Mouse (Mus musculus): ENCODE data around the gene Snph. TPM values are rescaled to one million over a fixed set of nuclear protein-coding genes. Genes with fewer than 3 reads are reported as not detected.

Gene Snph
- total RNA-seq, 1 experiment = 0.18 TPM

DNA sequence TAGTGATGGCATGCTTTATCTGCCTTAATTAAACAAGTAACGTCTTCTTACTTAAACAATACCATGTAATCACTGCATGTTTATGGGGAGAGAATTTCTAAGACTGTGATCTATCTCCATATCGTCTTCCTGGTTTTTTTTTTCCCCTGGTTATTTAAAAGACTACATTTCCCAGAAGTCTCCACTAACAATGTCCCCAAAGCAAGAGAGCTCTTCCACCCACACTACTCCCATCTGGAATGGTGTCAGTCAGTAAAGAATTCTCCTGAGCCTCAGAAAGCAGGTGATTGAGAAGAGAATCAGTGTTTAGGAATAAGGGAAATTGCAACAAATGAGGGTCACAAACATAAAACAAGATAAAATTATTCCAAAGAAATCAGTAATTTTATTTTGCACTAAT is 2.5 kb upstream of the Snph start:
- TF ChIP-seq HCFC1 (IDR thresholded peaks at IDR 0.05; ENCODE audit: borderline replicate concordance, insufficient read depth, low read length) (peak; percentile 78), MAFK (IDR thresholded peaks at IDR 0.05; ENCODE audit: insufficient read depth, low read depth, low read length) (no peak), CHD2 (IDR thresholded peaks at IDR 0.05; ENCODE audit: low read depth, low read length) (no peak), ZC3H11A (IDR thresholded peaks at IDR 0.05; ENCODE audit: borderline replicate concordance, low read depth, low read length) (no peak), ZNF384 (IDR thresholded peaks at IDR 0.05; ENCODE audit: low read depth, low read length) (peak; percentile 47; the same call in 1 of the 2 replicates)
- no peaks in the 10 kb centered on the region for H3K9me3 ChIP-seq (ENCODE audit: control insufficient read depth, insufficient read depth, low read depth, low read length)
- in situ Hi-C loops (cut with MboI; ENCODE audit: low sequenced_read_pairs in 2 of 2, unreplicated experiment in 2 of 2) = no loop called here
- no peaks in the 10 kb centered on the region for H3K36me3 ChIP-seq (ENCODE audit: control insufficient read depth, insufficient read depth, low read length, poor library complexity, severe bottlenecking)
- H3K9ac ChIP-seq (ENCODE audit: insufficient read depth, low read depth, low read length, poor library complexity, severe bottlenecking) = no peak overlapping the region
- no peak overlapping the region for H3K4me3 ChIP-seq (ENCODE audit: insufficient read depth in 1 of 2, low read depth in 1 of 2, low read length in 2 of 2, poor library complexity in 1 of 2, severe bottlenecking in 1 of 2)
- no peak overlapping the region for H3K27ac ChIP-seq (ENCODE audit: insufficient read depth, low read depth, low read length, poor library complexity, severe bottlenecking)
- H3K4me1 ChIP-seq (ENCODE audit: control insufficient read depth in 2 of 2, insufficient read depth in 2 of 2, low read length in 2 of 2, poor library complexity in 1 of 2) = no peaks in the 10 kb centered on the region; a peak in 1 of 4 replicates
- DNase-seq (ENCODE audit: low read depth, low spot score) = no peak

DNA sequence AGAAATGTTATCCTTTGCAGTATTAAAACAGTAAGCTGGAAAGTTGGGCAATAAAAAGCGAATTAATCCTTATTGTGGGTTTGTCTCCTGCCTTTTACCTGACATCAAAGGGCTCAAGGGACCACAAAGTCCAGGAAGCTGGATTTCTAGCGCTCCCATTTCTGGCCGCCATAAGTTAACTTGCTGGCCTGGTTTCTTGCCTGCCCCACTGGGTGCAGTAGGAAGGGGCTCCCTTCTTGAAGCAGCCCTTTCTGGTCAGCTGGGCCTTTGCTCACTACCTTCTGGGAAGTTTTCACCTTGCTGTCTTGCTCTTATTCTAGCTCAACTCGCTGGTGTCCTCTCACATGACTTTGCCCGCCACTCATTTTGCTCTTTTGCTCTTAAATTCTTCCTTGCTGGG is 589 bp upstream of the Snph start:
- Histone ChIP-seq H3K36me3 (ENCODE audit: control insufficient read depth, insufficient read depth, low read length, poor library complexity, severe bottlenecking) (no peaks in the 10 kb centered on the region), H3K9ac (ENCODE audit: insufficient read depth, low read depth, low read length, poor library complexity, severe bottlenecking) (no peak overlapping the region), H3K4me1 (ENCODE audit: control insufficient read depth in 2 of 2, insufficient read depth in 2 of 2, low read length in 2 of 2, poor library complexity in 1 of 2) (no peaks in the 10 kb centered on the region; a peak in 1 of 4 replicates), H3K9me3 (ENCODE audit: control insufficient read depth, insufficient read depth, low read depth, low read length) (no peaks in the 10 kb centered on the region), H3K4me3 (ENCODE audit: insufficient read depth in 1 of 2, low read depth in 1 of 2, low read length in 2 of 2, poor library complexity in 1 of 2, severe bottlenecking in 1 of 2) (no peak overlapping the region), H3K27ac (ENCODE audit: insufficient read depth, low read depth, low read length, poor library complexity, severe bottlenecking) (no peak overlapping the region)
- TF ChIP-seq ZC3H11A (IDR thresholded peaks at IDR 0.05; ENCODE audit: borderline replicate concordance, low read depth, low read length) = no peak
- no peak for TF ChIP-seq CHD2 (IDR thresholded peaks at IDR 0.05; ENCODE audit: low read depth, low read length)
- TF ChIP-seq ZNF384 (IDR thresholded peaks at IDR 0.05; ENCODE audit: low read depth, low read length) = no peak
- TF ChIP-seq MAFK (IDR thresholded peaks at IDR 0.05; ENCODE audit: insufficient read depth, low read depth, low read length) = no peak
- no peak for TF ChIP-seq HCFC1 (IDR thresholded peaks at IDR 0.05; ENCODE audit: borderline replicate concordance, insufficient read depth, low read length)
- no peak for DNase-seq (ENCODE audit: low read depth, low spot score)
- in situ Hi-C loops (cut with MboI; ENCODE audit: low sequenced_read_pairs in 2 of 2, unreplicated experiment in 2 of 2) = no loop called here

DNA sequence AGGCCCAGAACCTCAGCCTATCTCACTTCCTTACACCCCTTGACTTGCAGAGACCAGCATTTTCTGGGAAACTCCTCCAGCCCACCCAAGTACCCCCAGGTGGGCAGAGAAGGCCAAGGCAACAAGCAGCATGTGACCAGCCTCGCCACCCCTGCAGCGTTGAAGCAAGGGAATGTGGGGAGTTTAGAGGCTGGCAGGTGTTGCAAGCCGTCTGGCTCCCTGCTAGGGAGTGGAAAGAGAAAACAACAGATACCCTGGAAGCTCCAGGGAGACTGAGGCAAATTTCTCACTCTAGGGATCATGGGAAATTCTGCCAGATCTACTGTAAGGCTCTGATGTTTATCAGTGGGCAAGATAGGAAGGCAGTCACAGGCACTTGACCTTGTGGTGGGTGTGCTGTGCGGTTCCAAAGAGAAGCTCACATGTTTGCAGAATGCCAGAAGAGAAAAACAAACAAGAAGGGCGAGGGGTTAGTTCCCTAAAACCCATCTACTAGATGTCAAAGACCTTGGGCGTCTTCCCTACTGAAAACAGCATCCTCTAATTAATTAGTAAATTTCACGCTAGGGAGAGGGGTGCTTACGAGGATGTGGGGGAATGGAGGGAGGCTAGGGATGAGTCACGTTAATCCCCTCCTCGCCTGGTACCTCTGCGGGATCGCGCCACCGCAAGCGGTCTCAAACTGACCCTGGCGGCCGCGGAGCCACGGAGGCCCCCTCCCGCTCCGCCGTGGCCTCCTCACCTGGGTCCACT is 811 bp downstream of the Snph start:
- H3K27ac ChIP-seq (ENCODE audit: insufficient read depth, low read depth, low read length, poor library complexity, severe bottlenecking) = no peak overlapping the region
- in situ Hi-C loops (cut with MboI; ENCODE audit: low sequenced_read_pairs in 2 of 2, unreplicated experiment in 2 of 2) = no loop called here
- peak overlapping the region; percentile 58 to 65 for H3K4me3 ChIP-seq (ENCODE audit: insufficient read depth in 1 of 2, low read depth in 1 of 2, low read length in 2 of 2, poor library complexity in 1 of 2, severe bottlenecking in 1 of 2)
- no peak for TF ChIP-seq HCFC1 (IDR thresholded peaks at IDR 0.05; ENCODE audit: borderline replicate concordance, insufficient read depth, low read length)
- TF ChIP-seq ZNF384 (IDR thresholded peaks at IDR 0.05; ENCODE audit: low read depth, low read length) = no peak
- DNase-seq (ENCODE audit: low read depth, low spot score) = no peak
- H3K4me1 ChIP-seq (ENCODE audit: control insufficient read depth in 2 of 2, insufficient read depth in 2 of 2, low read length in 2 of 2, poor library complexity in 1 of 2) = no peaks in the 10 kb centered on the region; a peak in 1 of 4 replicates
- H3K9ac ChIP-seq (ENCODE audit: insufficient read depth, low read depth, low read length, poor library complexity, severe bottlenecking) = peak overlapping the region; percentile 66
- no peaks in the 10 kb centered on the region for H3K9me3 ChIP-seq (ENCODE audit: control insufficient read depth, insufficient read depth, low read depth, low read length)
- no peaks in the 10 kb centered on the region for H3K36me3 ChIP-seq (ENCODE audit: control insufficient read depth, insufficient read depth, low read length, poor library complexity, severe bottlenecking)

DNA sequence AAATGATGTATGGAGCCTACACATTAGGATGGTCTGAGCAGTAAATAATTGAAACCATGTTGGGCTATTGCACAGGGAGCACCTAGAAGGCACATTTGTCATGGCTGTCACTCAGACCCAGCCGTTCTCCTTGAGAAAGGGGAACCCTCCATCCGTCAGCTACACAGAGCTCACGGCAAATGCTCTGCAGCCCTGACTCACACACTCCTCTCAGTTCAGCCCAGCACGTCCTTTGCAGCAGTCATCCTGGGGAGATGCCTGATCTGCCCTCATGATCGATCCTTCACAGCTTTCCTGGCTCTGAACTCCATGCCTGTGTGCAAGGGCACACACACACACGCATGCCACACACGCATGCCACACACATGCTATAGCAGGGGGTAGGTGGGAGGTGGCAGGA is 3.1 kb downstream of the Snph start:
- no peaks in the 10 kb centered on the region for H3K9me3 ChIP-seq (ENCODE audit: control insufficient read depth, insufficient read depth, low read depth, low read length)
- in situ Hi-C loops (cut with MboI; ENCODE audit: low sequenced_read_pairs in 2 of 2, unreplicated experiment in 2 of 2) = no loop called here
- no peak overlapping the region for H3K9ac ChIP-seq (ENCODE audit: insufficient read depth, low read depth, low read length, poor library complexity, severe bottlenecking)
- H3K27ac ChIP-seq (ENCODE audit: insufficient read depth, low read depth, low read length, poor library complexity, severe bottlenecking) = no peak overlapping the region
- H3K4me1 ChIP-seq (ENCODE audit: control insufficient read depth in 2 of 2, insufficient read depth in 2 of 2, low read length in 2 of 2, poor library complexity in 1 of 2) = no peaks in the 10 kb centered on the region; a peak in 1 of 4 replicates
- no peak for DNase-seq (ENCODE audit: low read depth, low spot score)
- no peak for TF ChIP-seq ZC3H11A (IDR thresholded peaks at IDR 0.05; ENCODE audit: borderline replicate concordance, low read depth, low read length)
- TF ChIP-seq ZNF384 (IDR thresholded peaks at IDR 0.05; ENCODE audit: low read depth, low read length) = no peak
- no peak for TF ChIP-seq MAFK (IDR thresholded peaks at IDR 0.05; ENCODE audit: insufficient read depth, low read depth, low read length)
- TF ChIP-seq HCFC1 (IDR thresholded peaks at IDR 0.05; ENCODE audit: borderline replicate concordance, insufficient read depth, low read length) = no peak
- TF ChIP-seq CHD2 (IDR thresholded peaks at IDR 0.05; ENCODE audit: low read depth, low read length) = no peak
- H3K36me3 ChIP-seq (ENCODE audit: control insufficient read depth, insufficient read depth, low read length, poor library complexity, severe bottlenecking) = no peaks in the 10 kb centered on the region
- no peak overlapping the region for H3K4me3 ChIP-seq (ENCODE audit: insufficient read depth in 1 of 2, low read depth in 1 of 2, low read length in 2 of 2, poor library complexity in 1 of 2, severe bottlenecking in 1 of 2)

Measured in ES-E14 (cell line).